Mouse (Mus musculus): ENCODE measurements around the gene Tada1.

The Tada1 gene

GRCm38 (mm10) chr1:166379013-166379629, at the start of gene Tada1:
Tada1 (plus strand) TSS chr1:166379097.
- peak; percentile 59 for DNase-seq (ENCODE audit: low spot score)

GRCm38 (mm10) chr1:166330752-166331151, 48.1 kb upstream of the Tada1 start:
- DNase-seq (ENCODE audit: low spot score): no peak

GRCm38 (mm10) chr1:166339110-166339509, 39.8 kb upstream of the Tada1 start:
- DNase-seq (ENCODE audit: low spot score): no peak

GRCm38 (mm10) chr1:166342060-166342459, 36.8 kb upstream of the Tada1 start:
- DNase-seq (ENCODE audit: low spot score): no peak

- no peak for DNase-seq (ENCODE audit: low spot score)
Measured at GRCm38 (mm10) chr1:166342539-166342938, 36.4 kb upstream of the Tada1 start.

- DNase-seq (ENCODE audit: low spot score): no peak
Measured at GRCm38 (mm10) chr1:166343586-166343985, 35.3 kb upstream of the Tada1 start.

GRCm38 (mm10) chr1:166344300-166345077, 34.4 kb upstream of the Tada1 start:
- no peak for DNase-seq (ENCODE audit: low spot score)

- no peak for DNase-seq (ENCODE audit: low spot score)
Measured at GRCm38 (mm10) chr1:166345602-166346001, 33.3 kb upstream of the Tada1 start.

- DNase-seq (ENCODE audit: low spot score): no peak
Measured at GRCm38 (mm10) chr1:166346906-166347305, 32.0 kb upstream of the Tada1 start.

- no peak for DNase-seq (ENCODE audit: low spot score)
Measured at GRCm38 (mm10) chr1:166349341-166349740, 29.6 kb upstream of the Tada1 start.

- DNase-seq (ENCODE audit: low spot score): no peak
Measured at GRCm38 (mm10) chr1:166349751-166350150, 29.1 kb upstream of the Tada1 start.

GRCm38 (mm10) chr1:166360157-166360855, 18.6 kb upstream of the Tada1 start:
- peak; percentile 57 for DNase-seq (ENCODE audit: low spot score)

- DNase-seq (ENCODE audit: low spot score): no peak
Measured at GRCm38 (mm10) chr1:166360896-166361295, 18.0 kb upstream of the Tada1 start.

- no peak for DNase-seq (ENCODE audit: low spot score)
Measured at GRCm38 (mm10) chr1:166361842-166362241, 17.1 kb upstream of the Tada1 start.

- DNase-seq (ENCODE audit: low spot score): no peak
Measured at GRCm38 (mm10) chr1:166362659-166363058, 16.2 kb upstream of the Tada1 start.

GRCm38 (mm10) chr1:166363122-166363521, 15.8 kb upstream of the Tada1 start:
- DNase-seq (ENCODE audit: low spot score): no peak

- no peak for DNase-seq (ENCODE audit: low spot score)
Measured at GRCm38 (mm10) chr1:166377171-166377570, 1.7 kb upstream of the Tada1 start.

- no peak for DNase-seq (ENCODE audit: low spot score)
Measured at GRCm38 (mm10) chr1:166378431-166379012, 375 bp upstream of the Tada1 start.

GRCm38 (mm10) chr1:166379630-166380231, 834 bp downstream of the Tada1 start:
- DNase-seq (ENCODE audit: low spot score): peak; percentile 18

GRCm38 (mm10) chr1:166381336-166381735, 2.4 kb downstream of the Tada1 start:
- no peak for DNase-seq (ENCODE audit: low spot score)

GRCm38 (mm10) chr1:166381821-166382220, 2.9 kb downstream of the Tada1 start:
- DNase-seq (ENCODE audit: low spot score): no peak

GRCm38 (mm10) chr1:166382626-166383025, 3.7 kb downstream of the Tada1 start:
- DNase-seq (ENCODE audit: low spot score): no peak

Data from urinary bladder, postnatal 10 days (tissue).